Mouse (Mus musculus): ENCODE measurements at regions not wholly inside any gene's neighbourhood (a gene's known extent, or its start where the extent isn't known, plus 50 kb on each side); places are given as distances from the start of the nearest gene placed in this dataset.

DNA sequence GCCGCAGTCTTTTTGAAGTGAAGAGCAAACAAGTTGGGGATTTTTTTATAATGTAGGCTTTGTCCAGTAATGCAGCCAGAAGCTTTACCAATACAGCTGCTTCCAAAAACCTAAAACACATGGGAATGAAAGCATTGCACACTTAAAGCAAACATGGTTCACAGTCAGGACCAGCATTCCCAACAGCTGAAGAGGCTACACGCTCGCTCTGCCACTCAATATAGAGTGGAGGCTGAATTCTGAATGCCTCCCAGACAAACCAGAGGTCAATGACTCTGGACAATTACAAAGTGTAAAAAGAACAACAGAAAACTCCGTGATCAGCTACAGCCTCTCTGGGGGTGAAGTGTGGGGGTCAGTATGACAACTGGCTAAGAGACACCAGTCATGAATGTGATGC, 416.1 kb downstream of the Efna5 start:
- no peaks in the 10 kb centered on the region for H3K27me3 ChIP-seq (ENCODE audit: control insufficient read depth, insufficient read depth, low read length)
- no peak for DNase-seq
- H3K27ac ChIP-seq (ENCODE audit: control insufficient read depth, insufficient read depth, low read length) = no peak overlapping the region
- WGBS = 94% methylated on average over 4 of the region's 4 CpGs
- no peaks in the 10 kb centered on the region for H3K36me3 ChIP-seq (ENCODE audit: control insufficient read depth, insufficient read depth, low read length)
- TF ChIP-seq POLR2A (IDR thresholded peaks at IDR 0.05; ENCODE audit: control insufficient read depth, extremely low read depth, insufficient read depth, low read length, poor library complexity) = no peak
- TF ChIP-seq CTCF (IDR thresholded peaks at IDR 0.05; ENCODE audit: borderline replicate concordance, control insufficient read depth, extremely low read depth, insufficient read depth, low read length, poor library complexity) = no peak
- no peak overlapping the region for H3K4me3 ChIP-seq (ENCODE audit: control insufficient read depth, insufficient read depth, low read length)
- H3K4me1 ChIP-seq (replicated peaks; ENCODE audit: control insufficient read depth, insufficient read depth, low read length) = no peaks in the 10 kb centered on the region

DNA sequence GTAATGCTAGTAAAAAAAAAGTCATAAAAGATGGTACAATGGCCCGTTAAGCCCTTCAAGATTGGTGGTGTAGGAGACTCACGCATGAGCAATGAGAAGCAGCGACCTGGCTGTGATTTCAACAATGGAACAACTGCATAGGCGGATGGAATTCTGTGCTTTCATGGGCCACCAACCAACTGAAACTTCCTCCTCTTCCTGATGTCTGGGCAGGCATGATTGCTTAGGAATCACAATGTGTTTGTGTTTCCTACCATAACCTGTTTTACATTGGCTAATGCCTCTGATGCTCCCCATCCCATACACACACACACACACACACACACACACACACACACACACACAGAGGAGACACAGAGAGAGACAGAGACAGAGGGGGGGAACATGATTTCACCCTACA, 416.9 kb downstream of the Efna5 start:
- TF ChIP-seq CTCF (IDR thresholded peaks at IDR 0.05; ENCODE audit: borderline replicate concordance, control insufficient read depth, extremely low read depth, insufficient read depth, low read length, poor library complexity) (no peak), POLR2A (IDR thresholded peaks at IDR 0.05; ENCODE audit: control insufficient read depth, extremely low read depth, insufficient read depth, low read length, poor library complexity) (no peak)
- Histone ChIP-seq H3K4me1 (replicated peaks; ENCODE audit: control insufficient read depth, insufficient read depth, low read length) (no peaks in the 10 kb centered on the region), H3K27ac (ENCODE audit: control insufficient read depth, insufficient read depth, low read length) (no peak overlapping the region), H3K27me3 (ENCODE audit: control insufficient read depth, insufficient read depth, low read length) (no peaks in the 10 kb centered on the region), H3K4me3 (ENCODE audit: control insufficient read depth, insufficient read depth, low read length) (no peak overlapping the region), H3K36me3 (ENCODE audit: control insufficient read depth, insufficient read depth, low read length) (no peaks in the 10 kb centered on the region)
- no peak for DNase-seq
- WGBS = 95% methylated on average over 4 of the region's 4 CpGs

DNA sequence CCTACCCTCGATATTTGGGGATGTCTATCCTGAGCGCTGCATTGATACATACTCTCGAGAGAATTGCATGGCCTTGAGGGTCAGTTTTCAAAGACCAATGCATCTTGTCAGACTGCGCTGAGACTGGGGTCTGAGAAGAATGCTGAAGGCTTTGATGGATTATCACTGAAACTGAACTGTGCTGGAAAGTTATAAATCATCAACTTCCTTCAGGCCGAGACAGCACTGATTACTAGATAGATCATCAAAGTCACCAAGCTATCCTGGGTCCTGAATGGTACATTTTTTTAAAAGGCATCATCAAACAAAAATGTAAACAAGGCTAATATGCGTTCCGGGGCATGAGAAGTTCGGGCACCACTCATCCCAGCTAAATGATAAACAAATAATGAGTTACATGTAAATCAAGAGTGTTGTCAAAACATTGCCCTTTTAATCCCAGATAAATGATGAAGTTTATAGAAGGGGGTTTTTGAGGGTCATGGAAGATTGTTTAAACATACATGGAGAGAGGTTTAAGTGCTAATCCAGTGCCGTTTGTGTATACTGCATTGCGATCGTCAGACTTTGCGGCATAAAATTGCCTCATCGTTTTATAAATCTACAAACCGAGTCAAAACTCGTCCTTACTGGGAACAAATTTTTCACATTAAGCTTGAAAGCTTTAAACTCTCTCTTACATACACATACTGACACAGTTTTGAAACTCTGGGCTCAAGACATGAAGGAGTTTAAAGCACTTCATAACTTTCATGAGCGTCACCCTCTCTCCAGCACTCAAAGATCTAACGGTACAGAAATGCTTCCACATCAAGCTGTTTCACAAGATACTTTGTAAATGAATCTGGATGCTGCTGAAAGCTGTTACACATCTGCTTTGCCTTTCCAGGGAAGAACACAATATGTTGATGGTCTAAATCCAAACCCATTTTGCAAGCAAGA, 419.5 kb downstream of the Efna5 start:
- no peak overlapping the region for H3K4me3 ChIP-seq (ENCODE audit: control insufficient read depth, insufficient read depth, low read length)
- H3K27ac ChIP-seq (ENCODE audit: control insufficient read depth, insufficient read depth, low read length) = no peak overlapping the region
- TF ChIP-seq POLR2A (IDR thresholded peaks at IDR 0.05; ENCODE audit: control insufficient read depth, extremely low read depth, insufficient read depth, low read length, poor library complexity) (no peak), CTCF (IDR thresholded peaks at IDR 0.05; ENCODE audit: borderline replicate concordance, control insufficient read depth, extremely low read depth, insufficient read depth, low read length, poor library complexity) (no peak)
- H3K36me3 ChIP-seq (ENCODE audit: control insufficient read depth, insufficient read depth, low read length) = no peaks in the 10 kb centered on the region
- no peaks in the 10 kb centered on the region for H3K27me3 ChIP-seq (ENCODE audit: control insufficient read depth, insufficient read depth, low read length)
- no peak for DNase-seq
- 93% methylated on average over 17 of the region's 17 CpGs for WGBS
- no peaks in the 10 kb centered on the region for H3K4me1 ChIP-seq (replicated peaks; ENCODE audit: control insufficient read depth, insufficient read depth, low read length)

DNA sequence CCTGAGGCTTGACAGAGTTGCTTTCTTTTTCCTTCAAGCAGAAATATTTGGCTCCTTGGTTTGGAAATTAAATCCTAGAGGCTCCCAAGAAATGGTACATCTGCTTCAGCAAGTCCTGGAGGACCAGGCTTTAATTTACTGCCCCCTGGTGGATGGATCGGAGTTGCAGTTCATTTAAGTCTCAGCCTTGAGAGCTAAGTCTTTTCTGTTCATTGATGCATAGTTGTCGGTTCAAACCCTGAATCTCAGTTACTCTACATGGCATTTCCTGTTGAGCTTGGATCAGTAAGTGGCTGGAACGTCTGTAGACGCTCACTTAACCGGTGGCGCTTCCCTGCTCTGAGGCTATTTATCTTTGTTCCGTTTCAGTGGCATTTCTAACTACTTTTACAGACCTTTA, 422.2 kb downstream of the Efna5 start:
- DNase-seq = peak; percentile 44
- Histone ChIP-seq H3K4me3 (ENCODE audit: control insufficient read depth, insufficient read depth, low read length) (no peak overlapping the region), H3K36me3 (ENCODE audit: control insufficient read depth, insufficient read depth, low read length) (no peaks in the 10 kb centered on the region), H3K27ac (ENCODE audit: control insufficient read depth, insufficient read depth, low read length) (no peak overlapping the region), H3K4me1 (replicated peaks; ENCODE audit: control insufficient read depth, insufficient read depth, low read length) (no peaks in the 10 kb centered on the region), H3K27me3 (ENCODE audit: control insufficient read depth, insufficient read depth, low read length) (no peaks in the 10 kb centered on the region)
- no peak for TF ChIP-seq CTCF (IDR thresholded peaks at IDR 0.05; ENCODE audit: borderline replicate concordance, control insufficient read depth, extremely low read depth, insufficient read depth, low read length, poor library complexity)
- TF ChIP-seq POLR2A (IDR thresholded peaks at IDR 0.05; ENCODE audit: control insufficient read depth, extremely low read depth, insufficient read depth, low read length, poor library complexity) = no peak
- 39% methylated on average over 7 of the region's 7 CpGs for WGBS

DNA sequence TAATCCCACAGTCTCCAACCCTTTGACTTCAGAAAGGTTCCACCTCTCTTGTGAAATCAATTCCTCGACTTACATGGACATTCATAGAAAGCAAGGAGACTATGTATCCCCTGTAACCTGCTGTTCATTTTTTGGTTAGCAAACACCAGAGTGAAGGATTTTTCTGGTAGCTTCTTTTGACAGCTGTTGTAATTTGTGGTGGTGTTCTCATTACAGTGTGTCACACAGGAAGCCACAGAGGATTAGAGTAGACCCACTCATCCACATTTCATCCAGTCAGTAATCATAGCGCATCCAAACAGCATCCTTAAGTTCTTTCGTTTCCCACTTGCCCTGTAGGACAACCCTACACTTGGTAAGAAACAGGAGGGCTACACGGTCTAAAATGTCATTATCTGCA, 443.1 kb downstream of the Efna5 start:
- no peak overlapping the region for H3K4me3 ChIP-seq (ENCODE audit: control insufficient read depth, insufficient read depth, low read length)

DNA sequence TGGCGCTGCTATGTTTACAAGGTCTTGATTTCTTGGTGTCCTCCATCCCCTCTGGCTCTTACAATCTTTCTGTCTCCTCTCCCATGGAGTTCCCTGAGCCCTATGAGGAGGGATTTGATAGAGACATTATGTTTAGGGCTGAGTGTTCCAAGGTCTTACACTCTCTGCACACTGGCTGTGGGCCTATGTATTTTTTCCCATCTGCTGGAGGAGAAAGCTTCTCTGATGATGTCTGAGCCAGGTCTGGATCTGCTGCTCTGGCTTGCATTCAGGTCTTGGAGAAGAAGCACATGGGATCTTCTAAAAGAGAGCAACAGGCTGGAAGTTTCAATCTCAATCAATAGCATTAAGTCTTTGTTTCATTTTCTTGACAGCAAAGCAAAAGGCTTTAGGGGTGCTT, 445.1 kb downstream of the Efna5 start:
- WGBS = 83% methylated on average over 1 of the region's 1 CpGs
- Histone ChIP-seq H3K4me1 (replicated peaks; ENCODE audit: control insufficient read depth, insufficient read depth, low read length) (no peaks in the 10 kb centered on the region), H3K36me3 (ENCODE audit: control insufficient read depth, insufficient read depth, low read length) (no peaks in the 10 kb centered on the region), H3K4me3 (ENCODE audit: control insufficient read depth, insufficient read depth, low read length) (no peak overlapping the region), H3K27me3 (ENCODE audit: control insufficient read depth, insufficient read depth, low read length) (no peaks in the 10 kb centered on the region), H3K27ac (ENCODE audit: control insufficient read depth, insufficient read depth, low read length) (no peak overlapping the region)
- TF ChIP-seq POLR2A (IDR thresholded peaks at IDR 0.05; ENCODE audit: control insufficient read depth, extremely low read depth, insufficient read depth, low read length, poor library complexity) = no peak
- no peak for TF ChIP-seq CTCF (IDR thresholded peaks at IDR 0.05; ENCODE audit: borderline replicate concordance, control insufficient read depth, extremely low read depth, insufficient read depth, low read length, poor library complexity)
- DNase-seq = no peak

More for the DNA sequence above, 443.1 kb downstream of the Efna5 start:
- 80% methylated on average over 4 of the region's 4 CpGs for WGBS
- Histone ChIP-seq H3K27me3 (ENCODE audit: control insufficient read depth, insufficient read depth, low read length) (no peaks in the 10 kb centered on the region), H3K4me1 (replicated peaks; ENCODE audit: control insufficient read depth, insufficient read depth, low read length) (no peaks in the 10 kb centered on the region), H3K27ac (ENCODE audit: control insufficient read depth, insufficient read depth, low read length) (no peak overlapping the region), H3K36me3 (ENCODE audit: control insufficient read depth, insufficient read depth, low read length) (no peaks in the 10 kb centered on the region)
- TF ChIP-seq CTCF (IDR thresholded peaks at IDR 0.05; ENCODE audit: borderline replicate concordance, control insufficient read depth, extremely low read depth, insufficient read depth, low read length, poor library complexity) (no peak), POLR2A (IDR thresholded peaks at IDR 0.05; ENCODE audit: control insufficient read depth, extremely low read depth, insufficient read depth, low read length, poor library complexity) (no peak)
- DNase-seq = no peak
